Mouse (Mus musculus): ENCODE data around the gene Aplp1. TPM values are rescaled to one million over a fixed set of nuclear protein-coding genes. Genes with fewer than 3 reads are reported as not detected.
A peak's percentile ranks its signal among the peaks of the same experiment; 100 is the strongest.

Gene Aplp1
- total and polyA plus RNA-seq, 3 experiments, result 3.2 to 3.6 (median 3.5) TPM

GRCm38 (mm10) chr7:30431793-30432192 lies 13.5 kb downstream of the Aplp1 start:
- no peaks in the 10 kb centered on the region for H3K36me3 ChIP-seq (ENCODE audit: control insufficient read depth, insufficient read depth, low read length)
- TF ChIP-seq POLR2A (IDR thresholded peaks at IDR 0.05; ENCODE audit: insufficient read depth, low read depth, low read length), result no peak
- peak; percentile 59 for TF ChIP-seq CTCF (IDR thresholded peaks at IDR 0.05)
- 0 out of 2 replicates have a peak, but pooled peaks have one; percentile 17 for TF ChIP-seq EP300 (IDR thresholded peaks at IDR 0.05; ENCODE audit: insufficient read depth, low read depth, low read length)
- 10% methylated on average over 3 of the region's 3 CpGs for WGBS
- H3K79me2 ChIP-seq (replicated peaks; ENCODE audit: control insufficient read depth, insufficient read depth, low read length), result no peaks in the 10 kb centered on the region
- no peak overlapping the region for H3K4me3 ChIP-seq
- intact Hi-C loops (cut with DNase I), result loop anchor here (1.0 kb wide), 1 partner anchor 58 kb away; no protein-coding TSS in a partner anchor
- H3K27ac ChIP-seq, result no peak overlapping the region
- peaks cover 2% of the 10 kb centered on the region; the same call in 1 of the 2 replicates for H3K27me3 ChIP-seq (ENCODE audit: control insufficient read depth, insufficient read depth, low read length)
- DNase-seq, result peak; percentile 45 to 55
- no peaks in the 10 kb centered on the region for H3K4me1 ChIP-seq (ENCODE audit: control insufficient read depth, insufficient read depth, low read length)
- H3K9ac ChIP-seq (ENCODE audit: low read depth, low read length), result no peak overlapping the region

- Histone ChIP-seq H3K79me2 (replicated peaks; ENCODE audit: control insufficient read depth, insufficient read depth, low read length) (no peaks in the 10 kb centered on the region), H3K4me1 (ENCODE audit: control insufficient read depth, insufficient read depth, low read length) (no peaks in the 10 kb centered on the region), H3K27me3 (ENCODE audit: control insufficient read depth, insufficient read depth, low read length) (no peaks in the 10 kb centered on the region), H3K9ac (ENCODE audit: low read depth, low read length) (no peak overlapping the region), H3K36me3 (ENCODE audit: control insufficient read depth, insufficient read depth, low read length) (no peaks in the 10 kb centered on the region), H3K27ac (no peak overlapping the region), H3K4me3 (no peak overlapping the region)
- WGBS, result 18% methylated on average over 2 of the region's 2 CpGs
- DNase-seq, result no peak
- intact Hi-C loops (cut with DNase I), result no loop called here
- TF ChIP-seq EP300 (IDR thresholded peaks at IDR 0.05; ENCODE audit: insufficient read depth, low read depth, low read length) (no peak), POLR2A (IDR thresholded peaks at IDR 0.05; ENCODE audit: insufficient read depth, low read depth, low read length) (no peak), CTCF (IDR thresholded peaks at IDR 0.05) (no peak)
Observed at GRCm38 (mm10) chr7:30430191-30430590, 15.1 kb downstream of the Aplp1 start.

- H3K9ac ChIP-seq (ENCODE audit: low read depth, low read length), result no peak overlapping the region
- no peaks in the 10 kb centered on the region for H3K36me3 ChIP-seq (ENCODE audit: control insufficient read depth, insufficient read depth, low read length)
- no peak overlapping the region for H3K4me3 ChIP-seq
- TF ChIP-seq POLR2A (IDR thresholded peaks at IDR 0.05; ENCODE audit: insufficient read depth, low read depth, low read length), result no peak
- no peak for TF ChIP-seq EP300 (IDR thresholded peaks at IDR 0.05; ENCODE audit: insufficient read depth, low read depth, low read length)
- no peak for TF ChIP-seq CTCF (IDR thresholded peaks at IDR 0.05)
- no peaks in the 10 kb centered on the region for H3K79me2 ChIP-seq (replicated peaks; ENCODE audit: control insufficient read depth, insufficient read depth, low read length)
- intact Hi-C loops (cut with DNase I), result no loop called here
- no peaks in the 10 kb centered on the region for H3K4me1 ChIP-seq (ENCODE audit: control insufficient read depth, insufficient read depth, low read length)
- H3K27me3 ChIP-seq (ENCODE audit: control insufficient read depth, insufficient read depth, low read length), result no peaks in the 10 kb centered on the region
- DNase-seq, result no peak
- no peak overlapping the region for H3K27ac ChIP-seq
Observed at GRCm38 (mm10) chr7:30429327-30429726, 16.0 kb downstream of the Aplp1 start.

DNA sequence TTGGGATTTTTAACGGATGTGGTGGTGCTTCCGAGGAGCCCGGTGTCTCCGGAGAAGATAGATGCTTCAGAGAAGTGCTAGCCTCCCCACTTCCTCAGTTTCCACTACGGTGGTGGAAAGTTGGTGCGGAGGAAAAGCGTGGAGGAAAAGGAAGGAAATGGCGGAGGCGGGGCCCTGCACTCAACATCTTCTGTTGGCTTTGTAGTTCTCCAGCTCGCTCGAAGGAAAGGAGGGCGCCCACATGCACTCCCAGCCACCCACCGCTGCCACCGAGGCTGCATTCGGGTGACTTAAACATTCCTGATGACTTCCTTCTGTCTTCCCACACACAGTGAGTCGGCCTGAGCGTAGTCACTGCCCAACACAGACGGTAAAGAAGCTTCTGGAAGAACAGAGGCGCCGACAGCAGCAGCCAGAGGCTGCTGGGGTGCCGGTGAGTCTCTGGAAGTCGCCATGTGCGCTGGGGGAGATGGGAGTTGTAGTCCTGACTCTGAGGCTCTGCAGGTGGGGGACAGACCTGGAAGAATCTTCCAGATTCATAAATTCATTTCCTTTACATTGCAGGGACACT lies 22.2 kb downstream of the Aplp1 start:
- Histone ChIP-seq H3K79me2 (replicated peaks; ENCODE audit: control insufficient read depth, insufficient read depth, low read length) (no peaks in the 10 kb centered on the region), H3K4me3 (peak overlapping the region; percentile 64), H3K4me1 (ENCODE audit: control insufficient read depth, insufficient read depth, low read length) (peaks cover 2% of the 10 kb centered on the region; the same call in 1 of the 2 replicates), H3K36me3 (ENCODE audit: control insufficient read depth, insufficient read depth, low read length) (no peaks in the 10 kb centered on the region), H3K27ac (peak overlapping the region; percentile 66), H3K9ac (ENCODE audit: low read depth, low read length) (peak overlapping the region; percentile 7), H3K27me3 (ENCODE audit: control insufficient read depth, insufficient read depth, low read length) (no peaks in the 10 kb centered on the region)
- TF ChIP-seq EP300 (IDR thresholded peaks at IDR 0.05; ENCODE audit: insufficient read depth, low read depth, low read length) (no peak), POLR2A (IDR thresholded peaks at IDR 0.05; ENCODE audit: insufficient read depth, low read depth, low read length) (no peak), CTCF (IDR thresholded peaks at IDR 0.05) (no peak)
- 15% methylated on average over 23 of the region's 23 CpGs for WGBS
- peak; percentile 47 to 65 for DNase-seq
- intact Hi-C loops (cut with DNase I), result no loop called here

GRCm38 (mm10) chr7:30422560-30422959 lies 22.8 kb downstream of the Aplp1 start:
- peak in 1 of 2 experiments; percentile 28 for DNase-seq
- H3K36me3 ChIP-seq (ENCODE audit: control insufficient read depth, insufficient read depth, low read length), result no peaks in the 10 kb centered on the region
- peaks cover 2% of the 10 kb centered on the region; the same call in 1 of the 2 replicates for H3K4me1 ChIP-seq (ENCODE audit: control insufficient read depth, insufficient read depth, low read length)
- no peaks in the 10 kb centered on the region for H3K27me3 ChIP-seq (ENCODE audit: control insufficient read depth, insufficient read depth, low read length)
- TF ChIP-seq CTCF (IDR thresholded peaks at IDR 0.05), result no peak
- no peak for TF ChIP-seq EP300 (IDR thresholded peaks at IDR 0.05; ENCODE audit: insufficient read depth, low read depth, low read length)
- no peak for TF ChIP-seq POLR2A (IDR thresholded peaks at IDR 0.05; ENCODE audit: insufficient read depth, low read depth, low read length)
- WGBS, result 5% methylated on average over 9 of the region's 9 CpGs
- intact Hi-C loops (cut with DNase I), result no loop called here
- H3K9ac ChIP-seq (ENCODE audit: low read depth, low read length), result peak overlapping the region; percentile 7
- H3K27ac ChIP-seq, result peak overlapping the region; percentile 66
- H3K79me2 ChIP-seq (replicated peaks; ENCODE audit: control insufficient read depth, insufficient read depth, low read length), result no peaks in the 10 kb centered on the region
- peak overlapping the region; percentile 64 for H3K4me3 ChIP-seq

DNA sequence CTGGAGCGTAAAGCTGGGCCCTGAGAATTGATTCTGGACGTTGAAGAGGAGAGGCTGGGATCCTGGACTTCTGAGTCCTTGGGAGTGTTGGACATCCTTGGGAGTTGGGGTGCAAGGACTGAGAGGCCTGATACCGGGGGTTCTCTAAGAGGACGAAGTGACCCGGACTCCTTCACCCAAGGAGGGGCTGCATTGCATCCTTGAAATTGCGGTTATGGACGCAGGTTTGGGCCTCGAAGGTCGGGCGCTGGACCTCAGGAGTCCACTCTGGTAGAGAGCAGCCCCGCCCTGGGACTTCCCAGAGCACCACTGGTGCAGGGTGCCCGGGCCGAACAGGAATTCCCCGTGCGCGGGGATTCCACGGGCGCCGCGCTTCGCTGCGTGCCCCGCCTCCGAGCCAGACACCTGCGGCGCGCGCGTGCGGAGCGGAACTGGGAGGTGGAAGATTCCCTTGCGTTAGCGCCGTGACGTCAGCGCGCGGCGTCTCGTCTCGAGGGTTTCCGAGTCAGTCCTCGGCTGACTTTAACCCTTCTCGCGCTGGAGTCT lies 23.4 kb downstream of the Aplp1 start:
- no peaks in the 10 kb centered on the region for H3K79me2 ChIP-seq (replicated peaks; ENCODE audit: control insufficient read depth, insufficient read depth, low read length)
- peak overlapping the region; percentile 7 for H3K9ac ChIP-seq (ENCODE audit: low read depth, low read length)
- peak overlapping the region; percentile 64 for H3K4me3 ChIP-seq
- H3K36me3 ChIP-seq (ENCODE audit: control insufficient read depth, insufficient read depth, low read length), result no peaks in the 10 kb centered on the region
- H3K27me3 ChIP-seq (ENCODE audit: control insufficient read depth, insufficient read depth, low read length), result no peaks in the 10 kb centered on the region
- no peak for TF ChIP-seq POLR2A (IDR thresholded peaks at IDR 0.05; ENCODE audit: insufficient read depth, low read depth, low read length)
- TF ChIP-seq EP300 (IDR thresholded peaks at IDR 0.05; ENCODE audit: insufficient read depth, low read depth, low read length), result no peak
- TF ChIP-seq CTCF (IDR thresholded peaks at IDR 0.05), result no peak
- peak overlapping the region; percentile 66 for H3K27ac ChIP-seq
- DNase-seq, result peak; percentile 83 to 90
- under 1% methylated on average over 45 of the region's 45 CpGs for WGBS
- intact Hi-C loops (cut with DNase I), result no loop called here
- H3K4me1 ChIP-seq (ENCODE audit: control insufficient read depth, insufficient read depth, low read length), result peaks cover 2% of the 10 kb centered on the region; the same call in 1 of the 2 replicates

Measured in heart, adult 2 months (tissue).